Comparison of ENCODE assay signal across 13 mouse cellular contexts in genomic region chr11:35925592-35925991, GRCm38 (mm10). TPM values are rescaled to one million over a fixed set of nuclear protein-coding genes. Genes with fewer than 3 reads are reported as not detected.
DNase-seq lines count a peak whose midpoint lies in the region; ATAC-seq lines count a peak whose summit lies in the region.
"Had no signal": no experiment of that assay in that cellular context is flagged by ENCODE, and none has a peak within 500 bp of the region (broad histone marks: within the 10 kb centered on the region; RNA-seq: fewer than 3 reads in every experiment).

No protein-coding gene starts in this region.

- H3K27ac ChIP-seq in intestine, embryonic 16.5 days (ENCODE audit: low read length), result peak overlapping the region; percentile 66
- peak overlapping the region; percentile 83 for H3K27ac ChIP-seq in stomach, embryonic 16.5 days (ENCODE audit: low read length)
- H3K27ac ChIP-seq: limb, embryonic 13.5 days had no signal

- H3K9me3 ChIP-seq in intestine, embryonic 16.5 days (ENCODE audit: control insufficient read depth, low read length), result no peaks in the 10 kb centered on the region
- no peaks in the 10 kb centered on the region for H3K9me3 ChIP-seq in stomach, embryonic 16.5 days (replicated peaks; ENCODE audit: control insufficient read depth, low read length)
- H3K9me3 ChIP-seq: limb, embryonic 13.5 days had no signal

- 52% methylated on average over 7 of the region's 7 CpGs for whole genome bisulfite sequencing in intestine, embryonic 16.5 days
- 52% methylated on average over 7 of the region's 7 CpGs for WGBS in stomach, embryonic 16.5 days

- H3K4me3 ChIP-seq in intestine, embryonic 16.5 days (ENCODE audit: low read length), result no peak overlapping the region
- no peak overlapping the region for H3K4me3 ChIP-seq in stomach, embryonic 16.5 days (replicated peaks; ENCODE audit: low read length)
- H3K4me3 ChIP-seq: limb, embryonic 13.5 days had no signal

- peak overlapping the region; percentile 38; the same call in 1 of the 2 replicates for H3K4me2 ChIP-seq in intestine, embryonic 16.5 days (ENCODE audit: low read depth, low read length)
- peak overlapping the region; percentile 23; the same call in 1 of the 2 replicates for H3K4me2 ChIP-seq in stomach, embryonic 16.5 days (ENCODE audit: low read depth, low read length)
- H3K4me2 ChIP-seq: limb, embryonic 13.5 days; midbrain, embryonic 11.5 days had no signal

- peak; percentile 88 for ATAC-seq in intestine, embryonic 16.5 days
- peak; percentile 92 for ATAC-seq in stomach, embryonic 16.5 days (ENCODE audit: insufficient read depth, low FRiP score)
- no peak for ATAC-seq in erythroid progenitor cell, adult 5-6 weeks (replicated peaks; ENCODE audit: low FRiP score, poor library complexity, severe bottlenecking)

- peak; percentile 14 for DNase-seq in ovary, postnatal 36 days (ENCODE audit: low spot score)
- DNase-seq in ovary, postnatal 10 days (ENCODE audit: low spot score), result no peak
- peak; percentile 54 to 78 for DNase-seq in kidney, postnatal 4 days
- DNase-seq in heart, adult 9 months (ENCODE audit: low spot score in 2 of 2), result no peak
- no peak for DNase-seq in cerebellum, postnatal 10 days
- DNase-seq: gastrocnemius, postnatal 36 days; layer of hippocampus, adult 9-11 months had no signal

- H3K9ac ChIP-seq in intestine, embryonic 16.5 days (ENCODE audit: low read depth, low read length), result no peak overlapping the region
- H3K9ac ChIP-seq in stomach, embryonic 16.5 days (ENCODE audit: low read length), result no peak overlapping the region
- H3K9ac ChIP-seq: limb, embryonic 13.5 days had no signal

- no peaks in the 10 kb centered on the region for H3K36me3 ChIP-seq in intestine, embryonic 16.5 days (ENCODE audit: control insufficient read depth, insufficient read depth, low read length)
- H3K36me3 ChIP-seq in stomach, embryonic 16.5 days (ENCODE audit: control insufficient read depth, insufficient read depth, low read length), result no peaks in the 10 kb centered on the region
- H3K36me3 ChIP-seq: limb, embryonic 13.5 days had no signal

- H3K27me3 ChIP-seq in intestine, embryonic 16.5 days (replicated peaks; ENCODE audit: control insufficient read depth, insufficient read depth, low read length), result no peaks in the 10 kb centered on the region
- no peaks in the 10 kb centered on the region for H3K27me3 ChIP-seq in stomach, embryonic 16.5 days (ENCODE audit: control insufficient read depth, insufficient read depth, low read length)
- H3K27me3 ChIP-seq: CH12.LX; limb, embryonic 13.5 days had no signal

- peaks cover 36% of the 10 kb centered on the region for H3K4me1 ChIP-seq in intestine, embryonic 16.5 days (ENCODE audit: control insufficient read depth, insufficient read depth, low read length)
- peaks cover 18% of the 10 kb centered on the region; the same call in 1 of the 2 replicates for H3K4me1 ChIP-seq in stomach, embryonic 16.5 days (ENCODE audit: control insufficient read depth, insufficient read depth, low read length)

RNA-seq across cellular contexts. Expression of gene Wwc1, which starts 54.7 kb away (rescaled TPM):
- polyA plus RNA-seq in intestine, embryonic 16.5 days (2015; fragmentation: Nextera tagmentation; extraction: Ambion mirVana), result 8.5 and 9.0 TPM in 2 replicates
- 5.0 and 5.8 TPM in 2 replicates for polyA plus RNA-seq in stomach, embryonic 16.5 days (2015; fragmentation: Nextera tagmentation; extraction: Ambion mirVana)
- total RNA-seq in erythroid progenitor cell, adult 5-6 weeks (2015; ENCODE audit: low replicate concordance), result not detected in 2 replicates
- total RNA-seq in erythroid progenitor cell, adult 5-6 weeks (2017; ENCODE audit: low replicate concordance), result not detected in 2 replicates

Comparison
In these comparisons a context has a peak if more than half of its experiments do, and no peak if none do; other contexts are left out.
1. DNase-seq: peak in ovary, postnatal 36 days (single experiment) and kidney, postnatal 4 days (2 of 2); none in ovary, postnatal 10 days (single experiment), heart, adult 9 months (0 of 2) and cerebellum, postnatal 10 days (0 of 2).